Mouse (Mus musculus) colon, adult 2 months (tissue): ENCODE measurements around the gene Gm8994. TPM values are rescaled to one million over a fixed set of nuclear protein-coding genes. Genes with fewer than 3 reads are reported as not detected.

ENCODE experiments used
- polyA plus RNA-seq: library from polyadenylated mRNA; depleted of rRNA; stranded (reverse); fragments of >200 nt; gene quantifications from 2 replicates; pipeline ENCODE4 v1.2.3, GENCODE M21; 2012; rRNA removed

Gene Gm8994
- 0.09 TPM in 1 of 2 replicates, not detected in the other for polyA plus RNA-seq

DNA sequence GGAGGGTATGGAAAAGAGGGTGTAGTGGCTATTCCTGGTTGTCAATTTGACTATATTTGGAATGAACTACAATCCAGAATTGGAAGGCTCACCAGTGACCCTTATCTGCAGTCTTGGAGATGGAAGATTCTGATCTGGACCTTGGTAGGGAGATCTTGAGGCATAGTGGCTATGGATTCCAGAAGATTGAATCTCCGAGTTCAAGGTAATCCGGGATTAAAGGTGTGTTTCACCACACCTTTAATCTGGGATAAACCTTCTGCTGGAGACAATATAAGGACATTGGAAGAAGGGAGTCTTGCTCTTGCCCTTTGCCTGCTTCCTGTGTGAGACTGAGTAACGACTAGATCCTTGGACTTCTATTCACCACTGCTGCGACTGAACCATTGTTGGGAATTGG is at the start of gene Gm8994:
TSS of gene Gm8994 (plus strand) at position 301 of the 400 bp plus-strand sequence.

Other genes starting within 250 kb of the Gm8994 start
- gene Grin2b, start 154.0 kb upstream of the Gm8994 start, polyA plus RNA-seq: 0.03 and 0.10 TPM in 2 replicates
- gene E330021D16Rik, start 88.0 kb downstream of the Gm8994 start, polyA plus RNA-seq: not detected in 2 replicates
- 13.8 and 15.7 TPM in 2 replicates for gene Atf7ip, start 178.6 kb downstream of the Gm8994 start, polyA plus RNA-seq